Mouse (Mus musculus): ENCODE measurements around the gene Nf2. TPM values are rescaled to one million over a fixed set of nuclear protein-coding genes. Genes with fewer than 3 reads are reported as not detected.

Nf2 gene
- polyA plus RNA-seq, 1 experiment from 2014 or later = 53.0 TPM

- WGBS = 45% methylated on average over 7 of the region's 7 CpGs
- H3K36me3 ChIP-seq (ENCODE audit: insufficient read depth, low read length) = peaks cover 11% of the 10 kb centered on the region; the same call in 1 of the 2 replicates
- H3K9me3 ChIP-seq (ENCODE audit: low read length) = no peaks in the 10 kb centered on the region
- H3K4me3 ChIP-seq (ENCODE audit: low read length) = no peak overlapping the region
- H3K4me2 ChIP-seq (replicated peaks; ENCODE audit: low read depth, low read length) = no peak overlapping the region
- no peak for ATAC-seq (ENCODE audit: low FRiP score, low TSS enrichment)
- no peak overlapping the region for H3K9ac ChIP-seq (replicated peaks; ENCODE audit: low read length)
- H3K4me1 ChIP-seq (ENCODE audit: insufficient read depth, low read length) = peaks cover 9% of the 10 kb centered on the region; the same call in 1 of the 2 replicates
- H3K27ac ChIP-seq (ENCODE audit: low read length) = no peak overlapping the region
- H3K27me3 ChIP-seq (ENCODE audit: insufficient read depth, low read length) = no peaks in the 10 kb centered on the region
These were observed 128.3 kb downstream of the Nf2 start for GRCm38 (mm10) chr11:4720900-4721580.

GRCm38 (mm10) chr11:4720393-4720792, 128.9 kb downstream of the Nf2 start:
- no peak overlapping the region for H3K27ac ChIP-seq (ENCODE audit: low read length)
- no peaks in the 10 kb centered on the region for H3K9me3 ChIP-seq (ENCODE audit: low read length)
- no peak for ATAC-seq (ENCODE audit: low FRiP score, low TSS enrichment)
- peaks cover 9% of the 10 kb centered on the region; the same call in 1 of the 2 replicates for H3K4me1 ChIP-seq (ENCODE audit: insufficient read depth, low read length)
- H3K4me3 ChIP-seq (ENCODE audit: low read length) = no peak overlapping the region
- WGBS = 50% methylated on average over 11 of the region's 11 CpGs
- peaks cover 6% of the 10 kb centered on the region; the same call in 1 of the 2 replicates for H3K36me3 ChIP-seq (ENCODE audit: insufficient read depth, low read length)
- no peak overlapping the region for H3K4me2 ChIP-seq (replicated peaks; ENCODE audit: low read depth, low read length)
- no peak overlapping the region for H3K9ac ChIP-seq (replicated peaks; ENCODE audit: low read length)
- no peaks in the 10 kb centered on the region for H3K27me3 ChIP-seq (ENCODE audit: insufficient read depth, low read length)

GRCm38 (mm10) chr11:4719961-4720360, 129.4 kb downstream of the Nf2 start:
- 87% methylated on average over 9 of the region's 9 CpGs for WGBS
- no peaks in the 10 kb centered on the region for H3K9me3 ChIP-seq (ENCODE audit: low read length)
- no peak overlapping the region for H3K4me3 ChIP-seq (ENCODE audit: low read length)
- peaks cover 2% of the 10 kb centered on the region; the same call in 1 of the 2 replicates for H3K36me3 ChIP-seq (ENCODE audit: insufficient read depth, low read length)
- H3K27me3 ChIP-seq (ENCODE audit: insufficient read depth, low read length) = no peaks in the 10 kb centered on the region
- no peak for ATAC-seq (ENCODE audit: low FRiP score, low TSS enrichment)
- no peak overlapping the region for H3K9ac ChIP-seq (replicated peaks; ENCODE audit: low read length)
- H3K4me1 ChIP-seq (ENCODE audit: insufficient read depth, low read length) = peaks cover 9% of the 10 kb centered on the region; the same call in 1 of the 2 replicates
- no peak overlapping the region for H3K27ac ChIP-seq (ENCODE audit: low read length)
- H3K4me2 ChIP-seq (replicated peaks; ENCODE audit: low read depth, low read length) = no peak overlapping the region

- no peaks in the 10 kb centered on the region for H3K9me3 ChIP-seq (ENCODE audit: low read length)
- no peak overlapping the region for H3K4me2 ChIP-seq (replicated peaks; ENCODE audit: low read depth, low read length)
- H3K36me3 ChIP-seq (ENCODE audit: insufficient read depth, low read length) = no peaks in the 10 kb centered on the region
- ATAC-seq (ENCODE audit: low FRiP score, low TSS enrichment) = no peak
- 74% methylated on average over 5 of the region's 5 CpGs for WGBS
- H3K9ac ChIP-seq (replicated peaks; ENCODE audit: low read length) = no peak overlapping the region
- no peak overlapping the region for H3K27ac ChIP-seq (ENCODE audit: low read length)
- peaks cover 9% of the 10 kb centered on the region; the same call in 1 of the 2 replicates for H3K4me1 ChIP-seq (ENCODE audit: insufficient read depth, low read length)
- H3K4me3 ChIP-seq (ENCODE audit: low read length) = no peak overlapping the region
- H3K27me3 ChIP-seq (ENCODE audit: insufficient read depth, low read length) = no peaks in the 10 kb centered on the region
These were observed 130.8 kb downstream of the Nf2 start for GRCm38 (mm10) chr11:4718548-4718947.

- ATAC-seq (ENCODE audit: low FRiP score, low TSS enrichment) = no peak
- Histone ChIP-seq H3K9ac (replicated peaks; ENCODE audit: low read length) (no peak overlapping the region), H3K4me1 (ENCODE audit: insufficient read depth, low read length) (peaks cover 9% of the 10 kb centered on the region; the same call in 1 of the 2 replicates), H3K9me3 (ENCODE audit: low read length) (no peaks in the 10 kb centered on the region), H3K27ac (ENCODE audit: low read length) (no peak overlapping the region), H3K4me2 (replicated peaks; ENCODE audit: low read depth, low read length) (no peak overlapping the region), H3K27me3 (ENCODE audit: insufficient read depth, low read length) (no peaks in the 10 kb centered on the region), H3K4me3 (ENCODE audit: low read length) (no peak overlapping the region), H3K36me3 (ENCODE audit: insufficient read depth, low read length) (no peaks in the 10 kb centered on the region)
- 88% methylated on average over 5 of the region's 5 CpGs for WGBS
These were observed 132.7 kb downstream of the Nf2 start for GRCm38 (mm10) chr11:4716530-4717236.

Small RNA genes lying within 50 kb of the gene (microRNA-seq; reads per million reads assigned to microRNA genes)
- gene Mir6918 = not detected

Other genes with a start within 250 kb of the Nf2 start
- gene Gm11032, start 229.5 kb downstream of the Nf2 start, polyA plus RNA-seq (2015; fragmentation: Nextera tagmentation; extraction: Ambion mirVana) = not detected in 2 replicates
- 33.4 and 36.0 TPM in 2 replicates for gene Ascc2, start 211.8 kb downstream of the Nf2 start, polyA plus RNA-seq (2015; fragmentation: Nextera tagmentation; extraction: Ambion mirVana)
- 915 and 962 TPM in 2 replicates for gene Uqcr10, start 145.2 kb downstream of the Nf2 start, polyA plus RNA-seq (2015; fragmentation: Nextera tagmentation; extraction: Ambion mirVana)
- 70.9 and 71.8 TPM in 2 replicates for gene Zmat5, start 144.9 kb downstream of the Nf2 start, polyA plus RNA-seq (2015; fragmentation: Nextera tagmentation; extraction: Ambion mirVana)
- gene Cabp7, start 102.8 kb downstream of the Nf2 start, polyA plus RNA-seq (2015; fragmentation: Nextera tagmentation; extraction: Ambion mirVana) = 0.12 TPM in 2 replicates
- 92.2 and 92.6 TPM in 2 replicates for gene Nipsnap1, start 24.4 kb upstream of the Nf2 start, polyA plus RNA-seq (2015; fragmentation: Nextera tagmentation; extraction: Ambion mirVana)
- 39.0 and 39.5 TPM in 2 replicates for gene Thoc5, start 45.8 kb upstream of the Nf2 start, polyA plus RNA-seq (2015; fragmentation: Nextera tagmentation; extraction: Ambion mirVana)
- gene Nefh, start 98.5 kb upstream of the Nf2 start, polyA plus RNA-seq (2015; fragmentation: Nextera tagmentation; extraction: Ambion mirVana) = 0.19 TPM in 2 replicates
- 76.9 and 79.1 TPM in 2 replicates for gene Ap1b1, start 137.3 kb upstream of the Nf2 start, polyA plus RNA-seq (2015; fragmentation: Nextera tagmentation; extraction: Ambion mirVana)
- 2.9 and 3.0 TPM in 2 replicates for gene Rasl10a, start 208.6 kb upstream of the Nf2 start, polyA plus RNA-seq (2015; fragmentation: Nextera tagmentation; extraction: Ambion mirVana)
- 28.4 and 28.7 TPM in 2 replicates for gene Gas2l1, start 215.8 kb upstream of the Nf2 start, polyA plus RNA-seq (2015; fragmentation: Nextera tagmentation; extraction: Ambion mirVana)
- gene Rhbdd3, start 249.4 kb upstream of the Nf2 start, polyA plus RNA-seq (2015; fragmentation: Nextera tagmentation; extraction: Ambion mirVana) = 35.1 and 39.0 TPM in 2 replicates
- 859 and 884 TPM in 2 replicates for gene Ewsr1, start 249.7 kb upstream of the Nf2 start, polyA plus RNA-seq (2015; fragmentation: Nextera tagmentation; extraction: Ambion mirVana)

Measured in kidney, embryonic 16.5 days (tissue).